Mouse (Mus musculus) left cerebral cortex, postnatal 36 days (tissue): Measurements from ENCODE around the gene Crlf1. TPM values are rescaled to one million over a fixed set of nuclear protein-coding genes. Genes with fewer than 3 reads are reported as not detected.

Source experiments
- DNase-seq, 2 experiments: peaks; one replicate each; pipeline ENCODE4 v3.0.0; 2021 to 2022; ENCODE audit warnings: low spot score in 2 of 2, mixed read lengths in 1 of 2
- intact Hi-C: fragments of 180-260 bp; cut with DNase I; formaldehyde crosslinking; loops from one replicate; pipeline ENCODE4 v1.15.1; 2025
- total RNA-seq, 2 experiments: library from RNA; stranded (reverse); gene quantifications; 2 replicates each; pipeline ENCODE4 v1.2.3; 2021

Gene Crlf1
- total RNA-seq, 2 experiments from 2014 or later, result 4.1 to 4.6 TPM

DNA sequence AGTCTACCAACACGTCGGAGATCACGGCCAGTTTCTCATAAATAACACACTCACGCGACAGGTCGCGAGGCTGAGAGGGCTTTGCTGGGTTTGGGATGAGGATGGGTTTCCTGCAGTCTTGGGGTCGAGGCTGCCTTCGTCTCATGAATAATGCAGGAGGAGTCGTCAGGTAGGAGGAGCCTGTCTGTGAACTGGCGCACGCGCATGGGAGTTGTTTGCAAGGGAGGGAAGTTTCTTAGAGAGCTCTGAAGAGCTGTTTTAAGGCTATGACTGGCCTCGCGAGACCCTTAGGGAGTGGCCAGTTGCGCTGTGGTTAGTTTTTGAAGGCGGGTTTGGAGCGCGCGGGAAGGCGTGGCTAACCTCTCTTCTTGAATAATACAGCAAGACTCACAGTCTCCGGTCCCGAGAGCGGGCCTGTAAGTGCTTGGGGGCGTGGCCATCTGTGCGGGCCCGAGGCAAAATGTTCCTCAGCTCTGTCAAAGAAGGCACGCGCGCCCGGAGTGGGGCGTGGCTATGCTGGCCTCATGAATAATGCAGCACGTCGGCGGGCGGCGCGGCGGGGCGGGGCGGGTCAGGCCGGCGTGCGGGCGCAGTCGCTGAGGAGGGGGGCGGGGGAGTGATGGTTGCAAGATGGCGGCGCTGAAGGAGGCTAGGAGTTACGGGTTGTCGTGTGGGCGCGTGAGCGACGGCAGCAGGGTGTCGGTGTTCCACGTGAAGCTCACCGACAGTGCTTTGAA, 46.3 kb downstream of the Crlf1 start, which contains the start of gene Ell:
Gene Ell (plus strand): TSS at position 381 of the 737 bp plus-strand sequence.
- DNase-seq, result peak; percentile 99
- intact Hi-C loops, result no loop called here

- intact Hi-C loops, result no loop called here
- DNase-seq, result no peak
Measured at GRCm38 (mm10) chr8:70540013-70540506, 47.1 kb downstream of the Crlf1 start.

- no peak for DNase-seq
- intact Hi-C loops, result no loop called here
Measured at GRCm38 (mm10) chr8:70540507-70541071, 47.6 kb downstream of the Crlf1 start.

GRCm38 (mm10) chr8:70541081-70541480, 48.1 kb downstream of the Crlf1 start:
- intact Hi-C loops, result no loop called here
- DNase-seq, result no peak

DNA sequence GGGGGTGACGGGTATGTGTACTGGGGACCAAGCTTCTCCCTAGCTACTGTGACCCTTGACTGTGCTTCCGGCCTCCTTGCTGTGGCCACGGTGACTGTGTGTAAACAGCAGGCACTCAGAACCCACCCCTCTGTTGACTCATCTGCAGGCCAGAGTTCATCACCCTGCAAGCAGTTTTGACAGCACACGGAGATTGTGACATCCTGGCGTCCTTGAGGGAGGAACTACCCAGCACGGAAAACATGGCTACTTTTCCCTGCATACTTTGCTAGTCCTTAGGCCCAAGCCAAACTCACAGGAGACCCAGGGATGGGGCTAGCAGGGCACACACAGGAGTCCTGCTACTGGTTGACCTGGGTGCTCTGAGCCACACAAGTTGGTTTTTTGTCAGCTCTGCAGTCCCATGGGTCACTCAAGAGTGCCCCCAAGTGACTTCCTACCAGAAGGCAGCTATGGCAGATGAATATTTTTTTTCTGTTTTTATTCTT, 51.3 kb downstream of the Crlf1 start:
- DNase-seq, result no peak
- intact Hi-C loops, result no loop called here

DNA sequence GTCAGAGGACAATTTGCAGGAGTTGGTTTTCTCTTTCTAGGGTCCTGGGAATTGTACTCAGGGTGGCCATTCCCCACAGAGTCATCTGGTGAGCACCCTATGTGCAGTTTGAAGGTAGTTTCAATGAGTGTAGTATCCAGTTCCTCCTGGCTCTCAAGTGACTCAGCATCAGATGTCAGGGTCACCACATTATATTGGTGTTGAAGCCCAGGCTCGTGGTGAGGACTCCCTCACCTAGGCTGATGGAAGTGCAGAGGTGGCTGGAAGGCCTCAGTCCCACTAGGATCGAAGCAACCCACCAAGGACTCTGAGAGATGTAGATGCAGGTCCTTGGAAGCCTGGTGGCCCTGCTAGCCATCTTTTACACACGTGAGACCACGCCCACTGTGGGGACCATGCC, 53.5 kb downstream of the Crlf1 start:
- intact Hi-C loops, result loop anchor here (5.0 kb wide), 1 partner anchor 36 kb away; no protein-coding TSS in a partner anchor
- DNase-seq, result no peak

DNA sequence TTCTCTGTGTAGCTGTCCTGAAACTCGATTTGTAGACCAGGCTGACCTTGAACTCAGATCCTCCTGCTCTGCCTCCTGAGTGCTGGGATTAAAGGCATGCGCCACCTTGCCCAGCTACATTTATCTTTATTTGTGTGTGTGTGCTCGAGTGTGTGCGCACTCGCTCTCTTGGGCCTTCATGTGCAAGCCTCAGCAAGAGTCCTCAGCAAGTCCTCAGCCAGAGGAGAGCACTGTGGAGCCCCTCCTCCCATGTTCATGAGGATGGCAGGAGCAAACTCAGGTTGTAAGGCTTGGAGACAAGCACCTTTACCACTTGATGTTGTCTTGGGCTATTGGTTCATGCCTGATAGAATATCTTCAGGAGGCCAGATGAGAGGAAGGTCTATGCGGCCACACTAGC, 54.8 kb downstream of the Crlf1 start:
- no peak for DNase-seq
- intact Hi-C loops, result loop anchor here (5.0 kb wide), 1 partner anchor 35 kb away; no protein-coding TSS in a partner anchor

- intact Hi-C loops, result loop anchor here (5.0 kb wide), 1 partner anchor 33 kb away; no protein-coding TSS in a partner anchor
- no peak for DNase-seq
Measured at GRCm38 (mm10) chr8:70549412-70550184, 56.6 kb downstream of the Crlf1 start.

- DNase-seq, result no peak
- intact Hi-C loops, result no loop called here
Measured at GRCm38 (mm10) chr8:70551558-70552161, 58.7 kb downstream of the Crlf1 start.

- no peak for DNase-seq
- intact Hi-C loops, result no loop called here
Measured at GRCm38 (mm10) chr8:70552836-70553235, 59.9 kb downstream of the Crlf1 start.

Other genes starting within 250 kb of the Crlf1 start
- 1 to 10 TPM; 9.1 to 9.6 TPM for gene Homer3, start 210.3 kb upstream of the Crlf1 start, total RNA-seq
- 10 to 100 TPM; 47.8 to 49.8 TPM for gene Ddx49, start 190.7 kb upstream of the Crlf1 start, total RNA-seq
- gene Cope, start 190.6 kb upstream of the Crlf1 start, total RNA-seq, result 100 to 1,000 TPM; 124 to 139 TPM
- gene Cers1, start 177.4 kb upstream of the Crlf1 start, total RNA-seq, result 100 to 1,000 TPM; 101 to 104 TPM
- 10 to 100 TPM; 15.3 to 23.7 TPM for gene Gdf1, start 163.3 kb upstream of the Crlf1 start, total RNA-seq
- 10 to 100 TPM; 59.2 to 66.3 TPM for gene Upf1, start 139.9 kb upstream of the Crlf1 start, total RNA-seq
- gene Comp, start 119.6 kb upstream of the Crlf1 start, total RNA-seq, result under 1 TPM; 0.25 to 0.88 TPM
- 100 to 1,000 TPM; 116 to 140 TPM for gene Crtc1, start 53.6 kb upstream of the Crlf1 start, total RNA-seq
- 10 to 100 TPM; 43.6 to 44.6 TPM for gene Klhl26, start 16.2 kb upstream of the Crlf1 start, total RNA-seq
- 100 to 1,000 TPM; 279 to 317 TPM for gene Tmem59l, start 5.8 kb upstream of the Crlf1 start, total RNA-seq
- 100 to 1,000 TPM; 106 to 108 TPM for gene Rex1bd, start 13.6 kb downstream of the Crlf1 start, total RNA-seq
- 100 to 1,000 TPM; 828 to 997 TPM for gene Uba52, start 17.6 kb downstream of the Crlf1 start, total RNA-seq
- gene Fkbp8, start 34.6 kb downstream of the Crlf1 start, total RNA-seq, result 100 to 1,000 TPM; 403 to 432 TPM
- gene Kxd1, start 34.8 kb downstream of the Crlf1 start, total RNA-seq, result 10 to 100 TPM; 45.0 to 49.7 TPM
- 10 to 100 TPM; 19.1 to 20.7 TPM for gene Ell, start 46.3 kb downstream of the Crlf1 start, total RNA-seq
- gene Isyna1, start 101.2 kb downstream of the Crlf1 start, total RNA-seq, result 10 to 100 TPM; 47.5 to 53.0 TPM
- gene Ssbp4, start 115.7 kb downstream of the Crlf1 start, total RNA-seq, result 100 to 1,000 TPM; 257 to 265 TPM
- 1 to 10 TPM in 1 of 2 experiments, under 1 TPM in 1; 0.44 to 1.2 TPM for gene Lrrc25, start 123.0 kb downstream of the Crlf1 start, total RNA-seq
- not detected for gene Gdf15, start 139.3 kb downstream of the Crlf1 start, total RNA-seq
- 10 to 100 TPM; 11.6 to 17.2 TPM for gene Pgpep1, start 167.2 kb downstream of the Crlf1 start, total RNA-seq
- 10 to 100 TPM; 59.1 to 69.8 TPM for gene Lsm4, start 180.1 kb downstream of the Crlf1 start, total RNA-seq
- gene Jund, start 205.8 kb downstream of the Crlf1 start, total RNA-seq, result 100 to 1,000 TPM; 219 to 272 TPM
- gene Iqcn, start 210.3 kb downstream of the Crlf1 start, total RNA-seq, result under 1 TPM; 0.10 to 0.34 TPM
- not detected for gene Gm3336, start 225.4 kb downstream of the Crlf1 start, total RNA-seq
- gene Pde4c, start 230.6 kb downstream of the Crlf1 start, total RNA-seq, result 1 to 10 TPM in 1 of 2 experiments, under 1 TPM in 1; 0.89 to 2.0 TPM